Mouse (Mus musculus) CH12.LX (cell line): ENCODE measurements at regions not wholly inside any gene's neighbourhood (a gene's known extent, or its start where the extent isn't known, plus 50 kb on each side); places are given as distances from the start of the nearest gene placed in this dataset.

Experiments
- DNase-seq: peaks from one replicate; pipeline ENCODE4 v3.0.0-alpha.2; 2013; ENCODE audit errors: extremely low read depth
- H3K27ac ChIP-seq: 2 replicates; pipeline ENCODE4 v1.5.1; 2012; ENCODE audit warnings: low read depth, mild to moderate bottlenecking, control low read depth, moderate library complexity; ENCODE audit not compliant: insufficient read depth
- H3K27me3 ChIP-seq: replicated peaks from 2 replicates; pipeline ENCODE3; 2012; ENCODE audit warnings: inconsistent platforms
- H3K36me3 ChIP-seq, 2 experiments: replicated peaks in 1 of 2; 2 replicates each; pipeline versions ENCODE3 to v1.6.1; 2012; ENCODE audit warnings: inconsistent platforms in 1 of 2, low read length in 1 of 2, mild to moderate bottlenecking in 1 of 2, mixed read lengths in 1 of 2, moderate library complexity in 1 of 2; ENCODE audit not compliant: control insufficient read depth in 1 of 2, insufficient read depth in 1 of 2
- H3K4me1 ChIP-seq, 2 experiments: 2 replicates each; pipeline ENCODE4 v1.6.1; 2012; ENCODE audit warnings: inconsistent platforms in 1 of 2, moderate library complexity in 1 of 2; ENCODE audit not compliant: insufficient read depth in 2 of 2, control insufficient read depth in 1 of 2
- H3K4me2 ChIP-seq: 2 replicates; pipeline ENCODE4 v1.6.1; 2012; ENCODE audit warnings: low read depth, mild to moderate bottlenecking, control low read depth; ENCODE audit not compliant: poor library complexity, insufficient read depth, severe bottlenecking
- H3K4me3 ChIP-seq, 3 experiments: fragments of 150-350 bp in 1 of 3; sonication (generic) in 1 of 3; replicated peaks in 1 of 3; 2 replicates each; pipeline versions ENCODE3 to v1.5.1; 2011 to 2012; ENCODE audit warnings: low read depth in 2 of 3, low read length in 2 of 3, mild to moderate bottlenecking in 2 of 3, moderate library complexity in 2 of 3, control low read depth in 1 of 3, improper control_type of control experiment in 1 of 3, inconsistent platforms in 1 of 3, mixed read lengths in 1 of 3; ENCODE audit not compliant: poor library complexity in 1 of 3
- H3K79me2 ChIP-seq: replicated peaks from 2 replicates; pipeline ENCODE4 v1.6.1; 2012; ENCODE audit warnings: mild to moderate bottlenecking, moderate library complexity; ENCODE audit not compliant: control insufficient read depth, poor library complexity, insufficient read depth, severe bottlenecking; ENCODE audit errors: extremely low read depth
- H3K9ac ChIP-seq: 2 replicates; pipeline ENCODE4 v1.6.1; 2012; ENCODE audit warnings: low read depth, mild to moderate bottlenecking, control low read depth, moderate library complexity; ENCODE audit not compliant: insufficient read depth
- H3K9me3 ChIP-seq: replicated peaks from 2 replicates; pipeline ENCODE3; 2012; ENCODE audit warnings: low read length, inconsistent platforms, mixed read lengths
- E2F4 ChIP-seq: IDR thresholded peaks from 2 replicates; pipeline ENCODE4 v1.6.1; 2011; ENCODE audit warnings: low read depth, low read length, improper control_type of control experiment; ENCODE audit not compliant: insufficient replicate concordance
- ELF1 ChIP-seq: IDR thresholded peaks from 2 replicates; pipeline ENCODE4 v1.6.1; 2014; ENCODE audit warnings: low read depth, mild to moderate bottlenecking, inconsistent platforms, low read length, improper control_type of control experiment
- EP300 ChIP-seq: IDR thresholded peaks from 2 replicates; pipeline ENCODE4 v1.6.1; 2011; ENCODE audit warnings: low read length, improper control_type of control experiment
- ETS1 ChIP-seq: conservative IDR thresholded peaks from 2 replicates; pipeline ENCODE4 v1.6.1; 2012; ENCODE audit warnings: low read depth, mild to moderate bottlenecking, inconsistent platforms, low read length, improper control_type of control experiment, moderate library complexity
- GABPA ChIP-seq: IDR thresholded peaks from 2 replicates; pipeline ENCODE4 v1.6.1; 2012; ENCODE audit warnings: low read depth, low read length, improper control_type of control experiment, inconsistent platforms; ENCODE audit not compliant: insufficient replicate concordance
- HCFC1 ChIP-seq: IDR thresholded peaks from 2 replicates; pipeline ENCODE4 v1.6.1; 2012; ENCODE audit warnings: low read depth, mild to moderate bottlenecking, inconsistent platforms, low read length, improper control_type of control experiment
- JUN ChIP-seq: IDR thresholded peaks from 2 replicates; pipeline ENCODE4 v1.6.1; 2011; ENCODE audit warnings: low read depth, mild to moderate bottlenecking, low read length, improper control_type of control experiment, moderate library complexity; ENCODE audit not compliant: insufficient read depth
- JUND ChIP-seq: conservative IDR thresholded peaks from 2 replicates; pipeline ENCODE4 v1.6.1; 2011; ENCODE audit warnings: low read depth, low read length, improper control_type of control experiment
- MAX ChIP-seq: IDR thresholded peaks from 2 replicates; pipeline ENCODE4 v1.6.1; 2011; ENCODE audit warnings: low read length, improper control_type of control experiment
- MEF2A ChIP-seq: IDR thresholded peaks from 2 replicates; pipeline ENCODE4 v1.6.1; 2014; ENCODE audit warnings: low read depth, mild to moderate bottlenecking, inconsistent platforms, low read length, improper control_type of control experiment, borderline replicate concordance
- NRF1 ChIP-seq: IDR thresholded peaks from 2 replicates; pipeline ENCODE4 v1.6.1; 2014; ENCODE audit warnings: low read depth, mild to moderate bottlenecking, inconsistent platforms, low read length, improper control_type of control experiment, moderate library complexity
- PAX5 ChIP-seq: IDR thresholded peaks from 2 replicates; pipeline ENCODE4 v1.6.1; 2012; ENCODE audit warnings: low read length, inconsistent platforms, mixed read lengths
- POLR2A ChIP-seq: IDR thresholded peaks from 2 replicates; pipeline ENCODE4 v1.6.1; 2011; ENCODE audit warnings: low read depth, mild to moderate bottlenecking, improper control_type of control experiment, low read length
- POLR2AphosphoS2 ChIP-seq: IDR thresholded peaks from 2 replicates; pipeline ENCODE4 v1.6.1; 2011; ENCODE audit warnings: low read depth, low read length, improper control_type of control experiment
- RAD21 ChIP-seq: IDR thresholded peaks from 2 replicates; pipeline ENCODE4 v1.6.1; 2011; ENCODE audit warnings: low read depth, mild to moderate bottlenecking, low read length, improper control_type of control experiment, moderate library complexity
- SMC3 ChIP-seq: IDR thresholded peaks from 2 replicates; pipeline ENCODE4 v1.6.1; 2011; ENCODE audit warnings: low read depth, low read length, improper control_type of control experiment
- TBP ChIP-seq: conservative IDR thresholded peaks from 2 replicates; pipeline ENCODE4 v1.6.1; 2011; ENCODE audit warnings: low read depth, low read length, improper control_type of control experiment
- UBTF ChIP-seq: IDR thresholded peaks from 2 replicates; pipeline ENCODE4 v1.6.1; 2012; ENCODE audit warnings: low read depth, mild to moderate bottlenecking, inconsistent platforms, low read length, improper control_type of control experiment, moderate library complexity
- USF1 ChIP-seq: IDR thresholded peaks from 2 replicates; pipeline ENCODE4 v1.6.1; 2014; ENCODE audit warnings: low read depth, mild to moderate bottlenecking, inconsistent platforms, low read length, improper control_type of control experiment
- ZC3H11A ChIP-seq: IDR thresholded peaks from 2 replicates; pipeline ENCODE4 v1.6.1; 2012; ENCODE audit warnings: low read depth, mild to moderate bottlenecking, inconsistent platforms, low read length, improper control_type of control experiment
- ZNF384 ChIP-seq: IDR thresholded peaks from 2 replicates; pipeline ENCODE4 v1.6.1; 2012; ENCODE audit warnings: low read depth, low read length, improper control_type of control experiment, inconsistent platforms
- dilution Hi-C: fragments of 300-500 bp; cut with MboI; formaldehyde crosslinking; loops from 2 replicates; pipeline ENCODE4 v1.14.3; 2020; ENCODE audit warnings: low sequenced_read_pairs; ENCODE audit not compliant: extremely low pct_unique_long_range_greater_than_20kb, extremely low pct_ligation_motif_present
- in situ Hi-C: fragments of 300-500 bp; cut with MboI; formaldehyde crosslinking; loops from 3 replicates; pipeline ENCODE4 v1.14.3; 2019; ENCODE audit warnings: low sequenced_read_pairs, low pct_ligation_motif_present, low pct_unique_long_range_greater_than_20kb, mixed read lengths

DNA sequence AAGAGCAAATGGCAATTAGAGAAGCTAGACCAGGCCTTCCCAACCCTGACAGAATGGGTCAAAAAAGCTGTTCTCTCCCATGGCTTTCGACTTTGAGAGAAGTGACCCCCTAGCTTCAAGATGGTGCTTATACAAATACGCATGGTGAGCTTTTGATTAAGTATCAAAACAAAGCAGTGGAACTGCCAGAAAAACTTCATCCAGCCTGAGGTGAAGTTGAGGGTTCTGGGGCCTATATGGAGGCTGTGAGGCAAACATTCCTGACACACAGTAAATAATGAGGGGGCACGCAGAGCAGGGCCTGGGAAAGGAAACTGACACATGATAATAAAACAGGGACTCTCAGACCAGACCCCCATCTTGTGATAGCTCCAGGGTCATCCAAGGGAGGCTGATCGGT lies 109.3 kb downstream of the Erv3 start:
- H3K79me2 ChIP-seq: no peaks in the 10 kb centered on the region
- H3K9ac ChIP-seq: no peak overlapping the region
- H3K4me1 ChIP-seq: no peaks in the 10 kb centered on the region
- TF ChIP-seq POLR2A (no peak), MEF2A (no peak), USF1 (no peak), GABPA (no peak), TBP (no peak), E2F4 (no peak), ZC3H11A (no peak), ZNF384 (no peak), NRF1 (no peak), JUND (no peak), ETS1 (no peak), POLR2AphosphoS2 (no peak), JUN (no peak), RAD21 (no peak), HCFC1 (no peak), MAX (no peak), PAX5 (no peak), SMC3 (no peak), UBTF (no peak), EP300 (no peak)
- H3K27me3 ChIP-seq: peaks cover 34% of the 10 kb centered on the region
- dilution Hi-C loops: no loop called here
- H3K9me3 ChIP-seq: peaks cover 17% of the 10 kb centered on the region
- no peak overlapping the region for H3K27ac ChIP-seq
- no peak overlapping the region for H3K4me3 ChIP-seq
- DNase-seq: no peak
- no peak overlapping the region for H3K4me2 ChIP-seq
- H3K36me3 ChIP-seq: no peaks in the 10 kb centered on the region
- in situ Hi-C loops: no loop called here

GRCm38 (mm10) chr2:131749746-131750145 lies 109.8 kb downstream of the Erv3 start:
- Histone ChIP-seq H3K9me3 (peaks cover 15% of the 10 kb centered on the region), H3K9ac (no peak overlapping the region), H3K4me1 (no peaks in the 10 kb centered on the region), H3K27me3 (peaks cover 34% of the 10 kb centered on the region), H3K79me2 (no peaks in the 10 kb centered on the region), H3K4me2 (no peak overlapping the region), H3K4me3 (no peak overlapping the region), H3K27ac (no peak overlapping the region), H3K36me3 (no peaks in the 10 kb centered on the region)
- TF ChIP-seq HCFC1: no peak
- TF ChIP-seq ELF1: no peak
- DNase-seq: no peak
- in situ Hi-C loops: no loop called here
- dilution Hi-C loops: no loop called here
